Mouse (Mus musculus) embryonic facial prominence, embryonic 12.5 days (tissue): ENCODE measurements around the gene Uhrf1bp1. TPM values are rescaled to one million over a fixed set of nuclear protein-coding genes. Genes with fewer than 3 reads are reported as not detected.

ENCODE experiments used
- ATAC-seq: fragments of 200-750 bp; cut with Nextera tagmentation; 2 replicates; pipeline ENCODE4 v1.8.0; 2017; ENCODE audit not compliant: insufficient number of reproducible peaks, insufficient read depth, low FRiP score, low TSS enrichment
- H3K27ac ChIP-seq: fragments of 300-500 bp; sonication (generic); 2 replicates; pipeline ENCODE4 v1.5.1; 2016; ENCODE audit warnings: mild to moderate bottlenecking
- H3K27me3 ChIP-seq: fragments of 300-500 bp; sonication (generic); 2 replicates; pipeline ENCODE4 v1.6.1; 2016; ENCODE audit warnings: mild to moderate bottlenecking, moderate library complexity
- H3K36me3 ChIP-seq: fragments of 300-500 bp; sonication (generic); 2 replicates; pipeline ENCODE4 v1.6.1; 2016; ENCODE audit warnings: mild to moderate bottlenecking
- H3K4me1 ChIP-seq: fragments of 300-500 bp; sonication (generic); 2 replicates; pipeline ENCODE4 v1.6.1; 2016
- H3K4me2 ChIP-seq: fragments of 300-500 bp; sonication (generic); replicated peaks from 2 replicates; pipeline ENCODE4 v1.6.1; 2016; ENCODE audit warnings: mild to moderate bottlenecking, moderate library complexity
- H3K4me3 ChIP-seq: fragments of 300-500 bp; sonication (generic); 2 replicates; pipeline ENCODE4 v1.5.1; 2016; ENCODE audit warnings: mild to moderate bottlenecking
- H3K9ac ChIP-seq: fragments of 300-500 bp; sonication (generic); 2 replicates; pipeline ENCODE4 v1.6.1; 2016; ENCODE audit warnings: mild to moderate bottlenecking, moderate library complexity
- H3K9me3 ChIP-seq: fragments of 300-500 bp; sonication (generic); 2 replicates; pipeline ENCODE4 v1.6.1; 2016; ENCODE audit warnings: mild to moderate bottlenecking, moderate library complexity
- WGBS: fragments of 180-500 bp; shearing (Covaris S2); methylation state at CpG from one replicate; pipeline ENCODE4 v1.1.7; 2016; 5-methylcytosine and 5-hydroxymethylcytosine counted together
- polyA plus RNA-seq: library from polyadenylated mRNA; unstranded; fragments of >200 nt; fragmentation: Nextera tagmentation; extraction: Ambion mirVana; gene quantifications from 2 replicates; pipeline ENCODE4 v1.2.1, GENCODE M21; 2016

The Uhrf1bp1 gene
- polyA plus RNA-seq, result 9.2 and 10.1 TPM in 2 replicates

DNA sequence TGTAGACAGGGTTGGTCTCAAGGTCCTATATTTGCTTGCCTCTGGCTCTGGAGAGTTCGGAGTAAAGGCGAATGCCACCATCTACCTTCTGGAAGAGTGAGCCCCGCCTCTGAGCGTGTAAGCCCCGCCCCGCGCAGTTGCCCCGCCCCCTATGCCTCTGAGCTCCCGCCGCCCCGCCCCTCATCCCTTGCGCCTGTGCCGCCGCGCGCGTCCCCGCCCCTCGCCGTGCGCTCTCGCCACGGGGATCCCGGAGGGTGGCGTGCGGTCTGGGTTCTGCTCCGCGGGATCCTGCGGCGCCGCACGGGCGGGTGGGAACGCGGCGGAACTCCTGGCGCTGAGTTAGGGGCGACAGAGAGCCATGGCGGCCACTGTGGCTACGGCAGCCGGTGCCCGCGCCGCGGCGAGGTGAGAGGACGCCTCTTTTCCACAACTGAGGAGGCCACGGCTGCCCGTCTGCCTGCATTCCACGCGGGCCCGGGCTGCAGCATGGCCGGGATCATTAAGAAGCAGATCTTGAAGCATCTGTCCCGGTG, at the start of gene Uhrf1bp1:
TSS of gene Uhrf1bp1 (plus strand) at position 177 of the 533 bp plus-strand sequence.
- under 1% methylated on average over 52 of the region's 54 CpGs for WGBS
- no peaks in the 10 kb centered on the region for H3K27me3 ChIP-seq

GRCm38 (mm10) chr17:27807542-27808078, 48.6 kb upstream of the Uhrf1bp1 start:
- Histone ChIP-seq H3K9ac (no peak overlapping the region), H3K4me1 (peaks cover 8% of the 10 kb centered on the region), H3K9me3 (no peaks in the 10 kb centered on the region), H3K27ac (no peak overlapping the region), H3K27me3 (no peaks in the 10 kb centered on the region), H3K36me3 (no peaks in the 10 kb centered on the region), H3K4me2 (no peak overlapping the region), H3K4me3 (no peak overlapping the region)
- ATAC-seq, result no peak
- WGBS, result 52% methylated on average over 2 of the region's 2 CpGs

More for the DNA sequence above, at the start of gene Uhrf1bp1:
- ATAC-seq, result peak; percentile 75
- Histone ChIP-seq H3K4me3 (peak within 1 kb of the TSS; percentile 93), H3K27ac (peak within 1 kb of the TSS; percentile 78), H3K4me2 (peak within 1 kb of the TSS; percentile 84), H3K4me1 (peaks cover 16% of the 10 kb centered on the region), H3K9me3 (no peaks in the 10 kb centered on the region), H3K36me3 (peaks cover 28% of the 10 kb centered on the region), H3K9ac (peak within 1 kb of the TSS; percentile 92)

- H3K9ac ChIP-seq, result no peak overlapping the region
- H3K27me3 ChIP-seq, result no peaks in the 10 kb centered on the region
- no peak overlapping the region for H3K4me2 ChIP-seq
- H3K4me3 ChIP-seq, result no peak overlapping the region
- 91% methylated on average over 16 of the region's 16 CpGs for WGBS
- H3K36me3 ChIP-seq, result no peaks in the 10 kb centered on the region
- ATAC-seq, result no peak
- H3K4me1 ChIP-seq, result peaks cover 6% of the 10 kb centered on the region
- no peaks in the 10 kb centered on the region for H3K9me3 ChIP-seq
- H3K27ac ChIP-seq, result no peak overlapping the region
Measured at GRCm38 (mm10) chr17:27810569-27811331, 45.5 kb upstream of the Uhrf1bp1 start.

- Histone ChIP-seq H3K4me2 (no peak overlapping the region), H3K27ac (no peak overlapping the region), H3K9me3 (no peaks in the 10 kb centered on the region), H3K4me3 (no peak overlapping the region), H3K4me1 (peaks cover 6% of the 10 kb centered on the region), H3K27me3 (no peaks in the 10 kb centered on the region), H3K9ac (no peak overlapping the region), H3K36me3 (no peaks in the 10 kb centered on the region)
- ATAC-seq, result no peak
- WGBS, result 74% methylated on average over 3 of the region's 3 CpGs
Measured at GRCm38 (mm10) chr17:27811980-27812379, 44.3 kb upstream of the Uhrf1bp1 start.

DNA sequence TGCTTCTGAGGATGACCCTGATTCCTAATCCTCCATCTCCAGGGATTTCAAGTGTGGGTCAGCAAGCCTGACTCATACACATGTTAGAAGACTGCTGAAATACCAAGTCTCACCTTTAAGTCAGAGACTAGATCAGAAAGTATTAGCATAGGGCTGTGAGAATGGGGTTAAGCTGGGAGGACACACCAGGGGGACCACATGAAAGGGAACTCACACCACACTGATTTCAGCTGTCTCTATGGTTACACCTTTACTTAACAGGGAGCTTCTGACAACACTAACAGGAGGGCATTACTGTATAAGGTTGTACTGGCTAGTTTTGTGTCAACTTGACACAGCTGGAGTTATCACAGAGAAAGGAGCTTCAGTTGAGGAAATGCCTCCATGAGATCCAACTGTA, 41.6 kb upstream of the Uhrf1bp1 start:
- Histone ChIP-seq H3K4me2 (no peak overlapping the region), H3K9ac (no peak overlapping the region), H3K27ac (no peak overlapping the region), H3K27me3 (no peaks in the 10 kb centered on the region), H3K4me3 (no peak overlapping the region), H3K4me1 (peaks cover 16% of the 10 kb centered on the region), H3K36me3 (no peaks in the 10 kb centered on the region), H3K9me3 (no peaks in the 10 kb centered on the region)
- ATAC-seq, result no peak

GRCm38 (mm10) chr17:27819011-27819410, 37.2 kb upstream of the Uhrf1bp1 start:
- no peaks in the 10 kb centered on the region for H3K9me3 ChIP-seq
- no peak overlapping the region for H3K27ac ChIP-seq
- H3K4me3 ChIP-seq, result peak overlapping the region; percentile 100
- ATAC-seq, result no peak
- 5% methylated on average over 7 of the region's 7 CpGs for WGBS
- H3K4me1 ChIP-seq, result peaks cover 22% of the 10 kb centered on the region
- peak overlapping the region; percentile 99 for H3K9ac ChIP-seq
- no peaks in the 10 kb centered on the region for H3K36me3 ChIP-seq
- peak overlapping the region; percentile 94 for H3K4me2 ChIP-seq
- H3K27me3 ChIP-seq, result no peaks in the 10 kb centered on the region

GRCm38 (mm10) chr17:27819521-27819970, 36.7 kb upstream of the Uhrf1bp1 start:
- WGBS, result under 1% methylated on average over 20 of the region's 20 CpGs
- H3K4me2 ChIP-seq, result peak overlapping the region; percentile 94
- no peaks in the 10 kb centered on the region for H3K9me3 ChIP-seq
- H3K27ac ChIP-seq, result peak overlapping the region; percentile 87
- no peaks in the 10 kb centered on the region for H3K27me3 ChIP-seq
- no peak for ATAC-seq
- H3K4me3 ChIP-seq, result peak overlapping the region; percentile 100
- H3K9ac ChIP-seq, result peak overlapping the region; percentile 99
- peaks cover 22% of the 10 kb centered on the region for H3K4me1 ChIP-seq
- H3K36me3 ChIP-seq, result no peaks in the 10 kb centered on the region

- H3K4me2 ChIP-seq, result peak overlapping the region; percentile 94
- H3K27me3 ChIP-seq, result no peaks in the 10 kb centered on the region
- WGBS, result under 1% methylated on average over 62 of the region's 62 CpGs
- no peaks in the 10 kb centered on the region for H3K9me3 ChIP-seq
- peak overlapping the region; percentile 100 for H3K4me3 ChIP-seq
- peak overlapping the region; percentile 99 for H3K9ac ChIP-seq
- peak; percentile 71 for ATAC-seq
- H3K4me1 ChIP-seq, result peaks cover 22% of the 10 kb centered on the region
- H3K36me3 ChIP-seq, result no peaks in the 10 kb centered on the region
- peak overlapping the region; percentile 87 for H3K27ac ChIP-seq
Measured at GRCm38 (mm10) chr17:27819971-27820567, 36.2 kb upstream of the Uhrf1bp1 start.

DNA sequence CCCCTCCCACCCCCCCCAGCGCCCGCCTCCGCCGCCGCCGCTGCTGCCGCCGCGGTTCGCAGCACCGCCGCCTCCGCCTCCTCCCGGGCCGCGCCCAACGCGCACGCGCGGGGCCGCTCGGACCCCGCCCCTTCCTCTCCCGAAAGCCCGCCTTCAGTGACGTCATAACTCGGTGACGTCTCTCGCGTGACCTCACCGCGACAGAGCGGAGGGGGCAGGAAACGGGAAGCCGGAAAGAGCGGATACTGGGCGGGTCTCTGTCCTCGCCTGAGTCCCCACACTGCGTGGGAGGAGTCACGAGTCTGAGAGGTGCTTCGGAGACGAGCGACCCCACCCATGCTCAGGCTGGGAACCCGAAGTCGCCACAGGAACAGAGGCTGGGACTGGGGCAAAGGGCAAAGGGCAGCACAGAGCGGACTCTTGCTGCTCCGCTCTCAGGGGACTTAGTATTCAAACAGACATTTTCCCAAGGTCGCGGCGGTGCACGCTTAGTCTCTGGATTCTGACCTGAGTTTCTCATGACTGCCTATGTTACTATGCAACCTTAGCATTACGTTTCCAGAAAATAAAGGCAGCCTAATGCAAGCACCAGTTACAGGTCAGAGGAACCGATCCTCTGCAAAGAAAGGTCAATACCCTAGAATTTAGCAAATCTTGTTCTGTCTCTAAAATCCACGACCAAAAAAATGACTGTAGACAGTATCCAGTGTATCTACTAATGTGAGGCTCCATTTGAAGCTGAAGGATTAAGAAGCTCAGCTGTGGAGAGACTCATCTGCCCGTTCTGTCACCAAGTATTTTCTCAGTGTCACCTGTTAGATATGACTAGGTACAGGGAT, 35.5 kb upstream of the Uhrf1bp1 start, which contains the start of gene D17Wsu92e:
TSS of gene D17Wsu92e (minus strand) at position 81 of the 839 bp plus-strand sequence.
- Histone ChIP-seq H3K4me2 (peak within 1 kb of the TSS; percentile 94), H3K36me3 (no peaks in the 10 kb centered on the region), H3K4me1 (peaks cover 22% of the 10 kb centered on the region), H3K27ac (peak within 1 kb of the TSS; percentile 87), H3K9ac (peak within 1 kb of the TSS; percentile 99), H3K4me3 (peak within 1 kb of the TSS; percentile 100), H3K27me3 (no peaks in the 10 kb centered on the region), H3K9me3 (no peaks in the 10 kb centered on the region)
- 3% methylated on average over 35 of the region's 56 CpGs for WGBS
- ATAC-seq, result peak; percentile 91

DNA sequence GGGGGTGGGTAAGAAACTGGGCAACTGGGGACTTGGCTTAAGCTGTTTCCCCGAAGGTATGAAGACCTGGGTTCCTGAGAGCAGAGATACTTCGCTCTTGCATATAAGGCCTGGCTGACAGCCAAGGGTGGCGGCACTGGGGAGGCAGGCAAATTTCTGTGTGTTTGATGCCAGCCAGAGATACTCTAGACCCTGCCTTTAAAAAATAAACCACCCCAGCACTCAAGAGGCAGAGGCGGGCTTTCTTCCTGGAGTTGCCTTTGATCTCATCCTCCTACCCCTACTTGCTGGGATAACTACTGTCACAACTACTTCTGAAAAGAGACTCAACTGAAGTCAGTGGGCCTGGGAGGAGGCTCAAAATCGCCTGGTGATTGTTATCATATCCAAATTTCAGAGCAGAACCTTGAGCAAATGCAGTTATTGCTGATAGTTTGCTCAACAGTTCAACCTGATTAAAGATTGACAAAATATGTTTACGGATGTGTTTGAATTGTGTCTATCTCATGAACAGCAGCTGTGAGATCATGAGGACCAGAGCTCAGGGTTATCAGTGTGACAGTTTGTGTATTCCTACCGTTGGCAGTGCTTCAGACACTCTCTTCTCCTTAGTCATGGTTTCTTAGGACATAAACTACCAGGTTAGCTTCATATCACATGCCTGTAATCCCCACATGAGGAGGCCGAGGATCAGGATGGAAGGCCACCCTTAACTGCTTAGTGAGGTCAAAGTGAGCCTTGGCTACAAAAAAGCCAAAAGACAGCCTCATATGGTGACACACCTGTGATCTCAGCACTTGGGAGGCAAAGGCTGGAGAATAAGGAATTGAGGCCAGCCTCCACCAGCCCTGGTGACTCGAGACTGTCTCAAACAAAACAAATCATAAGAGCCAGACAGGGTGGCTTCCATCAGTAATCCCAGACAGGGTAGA, 34.6 kb upstream of the Uhrf1bp1 start:
- peak overlapping the region; percentile 100; the same call in 1 of the 2 replicates for H3K4me3 ChIP-seq
- no peaks in the 10 kb centered on the region for H3K27me3 ChIP-seq
- no peaks in the 10 kb centered on the region for H3K36me3 ChIP-seq
- H3K4me1 ChIP-seq, result peaks cover 26% of the 10 kb centered on the region
- ATAC-seq, result no peak
- H3K27ac ChIP-seq, result 0 out of 2 replicates have a peak overlapping the region, but pooled peaks have one; percentile 87
- WGBS, result 70% methylated on average over 9 of the region's 9 CpGs
- H3K9ac ChIP-seq, result peak overlapping the region; percentile 99; the same call in 1 of the 2 replicates
- H3K4me2 ChIP-seq, result peak overlapping the region; percentile 94
- no peaks in the 10 kb centered on the region for H3K9me3 ChIP-seq
